Mouse (Mus musculus): ENCODE data around the gene Glb1.

Glb1 gene

GRCm38 (mm10) chr9:114389905-114390748 lies 10.7 kb upstream of the Glb1 start, which contains the start of gene Crtap:
TSS of gene Crtap (minus strand) at chr9:114390675.
- in situ Hi-C loops (cut with MboI; ENCODE audit: unreplicated experiment in 2 of 2) = loop anchor here (10.0 to 25.0 kb wide), 5 partner anchors 403 to 922 kb away; partner anchors contain the start of genes Clasp2 (in 1 of the 2), Gpd1l (in 1 of the 2) and Stt3b (in 1 of the 2)

- in situ Hi-C loops (cut with MboI; ENCODE audit: unreplicated experiment in 2 of 2) = loop anchor here (10.0 to 25.0 kb wide), 5 partner anchors 403 to 922 kb away; partner anchors contain the start of genes Clasp2 (in 1 of the 2), Gpd1l (in 1 of the 2) and Stt3b (in 1 of the 2)
Observed at GRCm38 (mm10) chr9:114390749-114391075, 10.2 kb upstream of the Glb1 start.

GRCm38 (mm10) chr9:114394136-114394535 lies 6.7 kb upstream of the Glb1 start:
- in situ Hi-C loops (cut with MboI; ENCODE audit: unreplicated experiment in 2 of 2) = loop anchor here (10.0 to 25.0 kb wide), 5 partner anchors 407 to 918 kb away; partner anchors contain the start of genes Clasp2 (in 1 of the 2), Gpd1l (in 1 of the 2) and Stt3b (in 1 of the 2)

- in situ Hi-C loops (cut with MboI; ENCODE audit: unreplicated experiment in 2 of 2) = loop anchor here (10.0 to 25.0 kb wide), 5 partner anchors 407 to 918 kb away; partner anchors contain the start of genes Clasp2 (in 1 of the 2), Gpd1l (in 1 of the 2) and Stt3b (in 1 of the 2)
Observed at GRCm38 (mm10) chr9:114394677-114395076, 6.2 kb upstream of the Glb1 start.

- in situ Hi-C loops (cut with MboI; ENCODE audit: unreplicated experiment in 2 of 2) = loop anchor here (10.0 to 25.0 kb wide), 5 partner anchors 408 to 917 kb away; partner anchors contain the start of genes Clasp2 (in 1 of the 2), Gpd1l (in 1 of the 2) and Stt3b (in 1 of the 2)
Observed at GRCm38 (mm10) chr9:114395258-114395657, 5.6 kb upstream of the Glb1 start.

GRCm38 (mm10) chr9:114399680-114400079 lies 1.2 kb upstream of the Glb1 start:
- in situ Hi-C loops (cut with MboI; ENCODE audit: unreplicated experiment in 2 of 2) = loop anchor here (10.0 to 25.0 kb wide), 5 partner anchors 412 to 913 kb away; partner anchors contain the start of genes Gpd1l (in 2 of the 2), Stt3b (in 2 of the 2) and Clasp2 (in 1 of the 2)

- in situ Hi-C loops (cut with MboI; ENCODE audit: unreplicated experiment in 2 of 2) = loop anchor here in 1 of 2 experiments (25.0 kb wide), 2 partner anchors 537 to 912 kb away; partner anchors contain the start of genes Gpd1l and Stt3b
Observed at GRCm38 (mm10) chr9:114400588-114400948, 308 bp upstream of the Glb1 start.

GRCm38 (mm10) chr9:114401685-114402080 lies 807 bp downstream of the Glb1 start:
- in situ Hi-C loops (cut with MboI; ENCODE audit: unreplicated experiment in 2 of 2) = loop anchor here in 1 of 2 experiments (25.0 kb wide), 2 partner anchors 536 to 911 kb away; partner anchors contain the start of genes Gpd1l and Stt3b

- in situ Hi-C loops (cut with MboI; ENCODE audit: unreplicated experiment in 2 of 2) = loop anchor here in 1 of 2 experiments (25.0 kb wide), 2 partner anchors 530 to 905 kb away; partner anchors contain the start of genes Gpd1l and Stt3b
Observed at GRCm38 (mm10) chr9:114407676-114408075, 6.8 kb downstream of the Glb1 start.

GRCm38 (mm10) chr9:114410313-114410862 lies 9.5 kb downstream of the Glb1 start:
- in situ Hi-C loops (cut with MboI; ENCODE audit: unreplicated experiment in 2 of 2) = loop anchor here (10.0 to 25.0 kb wide), 3 partner anchors 174 to 902 kb away; partner anchors contain the start of genes Gpd1l (in 1 of the 2) and Stt3b (in 1 of the 2)

GRCm38 (mm10) chr9:114411295-114411694 lies 10.4 kb downstream of the Glb1 start:
- in situ Hi-C loops (cut with MboI; ENCODE audit: unreplicated experiment in 2 of 2) = loop anchor here (10.0 to 25.0 kb wide), 3 partner anchors 174 to 901 kb away; partner anchors contain the start of genes Gpd1l (in 1 of the 2) and Stt3b (in 1 of the 2)

- in situ Hi-C loops (cut with MboI; ENCODE audit: unreplicated experiment in 2 of 2) = loop anchor here (10.0 to 25.0 kb wide), 3 partner anchors 172 to 900 kb away; partner anchors contain the start of genes Gpd1l (in 1 of the 2) and Stt3b (in 1 of the 2)
Observed at GRCm38 (mm10) chr9:114412406-114412805, 11.5 kb downstream of the Glb1 start.

GRCm38 (mm10) chr9:114413866-114414265 lies 13.0 kb downstream of the Glb1 start:
- in situ Hi-C loops (cut with MboI; ENCODE audit: unreplicated experiment in 2 of 2) = loop anchor here (10.0 to 25.0 kb wide), 3 partner anchors 171 to 898 kb away; partner anchors contain the start of genes Gpd1l (in 1 of the 2) and Stt3b (in 1 of the 2)

GRCm38 (mm10) chr9:114415701-114416100 lies 14.8 kb downstream of the Glb1 start:
- in situ Hi-C loops (cut with MboI; ENCODE audit: unreplicated experiment in 2 of 2) = loop anchor here (5.0 to 25.0 kb wide), 4 partner anchors 77 to 897 kb away; partner anchors contain the start of genes Gpd1l (in 1 of the 2) and Stt3b (in 1 of the 2)

- in situ Hi-C loops (cut with MboI; ENCODE audit: unreplicated experiment in 2 of 2) = loop anchor here (5.0 to 25.0 kb wide), 4 partner anchors 75 to 895 kb away; partner anchors contain the start of genes Gpd1l (in 1 of the 2) and Stt3b (in 1 of the 2)
Observed at GRCm38 (mm10) chr9:114416646-114417517, 16.0 kb downstream of the Glb1 start.

- in situ Hi-C loops (cut with MboI; ENCODE audit: unreplicated experiment in 2 of 2) = loop anchor here (5.0 to 25.0 kb wide), 4 partner anchors 74 to 894 kb away; partner anchors contain the start of genes Gpd1l (in 1 of the 2) and Stt3b (in 1 of the 2)
Observed at GRCm38 (mm10) chr9:114418187-114418586, 17.3 kb downstream of the Glb1 start.

GRCm38 (mm10) chr9:114420443-114420842 lies 19.6 kb downstream of the Glb1 start:
- in situ Hi-C loops (cut with MboI; ENCODE audit: unreplicated experiment in 2 of 2) = loop anchor here in 1 of 2 experiments (5.0 to 25.0 kb wide), 3 partner anchors 72 to 892 kb away; partner anchors contain the start of genes Gpd1l and Stt3b

GRCm38 (mm10) chr9:114421045-114421444 lies 20.2 kb downstream of the Glb1 start:
- in situ Hi-C loops (cut with MboI; ENCODE audit: unreplicated experiment in 2 of 2) = loop anchor here in 1 of 2 experiments (5.0 to 25.0 kb wide), 3 partner anchors 71 to 891 kb away; partner anchors contain the start of genes Gpd1l and Stt3b
